Mouse (Mus musculus): ENCODE data around the gene Foxn3. TPM values are rescaled to one million over a fixed set of nuclear protein-coding genes. Genes with fewer than 3 reads are reported as not detected.

Gene Foxn3
- 92.8 and 111 TPM in 2 replicates for polyA plus RNA-seq (2015; fragmentation: Nextera tagmentation; extraction: Ambion mirVana)

DNA sequence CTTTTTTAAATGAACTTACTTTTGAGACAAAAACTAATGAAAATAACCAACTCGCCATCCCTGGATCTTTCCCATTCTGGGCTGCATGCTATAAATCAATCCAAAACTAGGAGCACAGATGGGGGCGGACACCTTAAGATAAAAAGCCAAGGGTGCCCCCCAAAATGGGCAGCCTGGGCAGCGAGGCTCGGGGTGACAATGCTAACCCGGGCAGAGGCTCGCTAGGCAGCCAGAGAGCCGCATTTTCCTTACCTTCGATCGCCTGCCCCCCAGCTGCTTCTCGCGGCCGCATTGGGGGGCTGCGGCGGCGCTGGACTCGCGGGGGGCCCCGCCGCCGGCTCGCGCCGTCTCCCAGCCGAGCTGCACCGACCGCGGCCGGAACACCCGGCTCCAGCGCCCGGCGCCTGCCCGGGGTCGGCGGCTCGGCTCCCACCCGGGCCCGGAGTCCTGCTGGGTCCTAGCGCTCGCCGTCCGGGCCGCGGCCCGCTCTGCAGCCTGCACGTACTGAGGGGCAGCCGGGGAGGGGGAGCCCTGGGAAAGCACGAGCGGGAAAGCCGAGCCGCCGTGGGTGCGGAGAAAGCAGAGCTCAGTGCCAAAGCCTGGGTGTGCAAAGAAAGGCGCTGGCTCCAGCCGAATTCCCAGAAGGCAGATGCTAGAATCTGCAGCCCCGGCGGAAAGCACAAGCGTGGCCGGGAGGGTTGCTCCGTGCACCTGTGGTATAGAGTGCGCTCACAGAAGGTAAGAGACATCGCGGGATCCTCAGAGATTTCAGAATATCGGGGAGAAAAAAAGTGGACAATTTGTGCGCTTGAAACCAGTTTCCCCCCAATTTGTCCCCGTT, at the start of gene Foxn3:
TSS of gene Foxn3 (minus strand) at position 364 of the 841 bp plus-strand sequence.
- H3K4me3 ChIP-seq, result peak within 1 kb of the TSS; percentile 85

DNA sequence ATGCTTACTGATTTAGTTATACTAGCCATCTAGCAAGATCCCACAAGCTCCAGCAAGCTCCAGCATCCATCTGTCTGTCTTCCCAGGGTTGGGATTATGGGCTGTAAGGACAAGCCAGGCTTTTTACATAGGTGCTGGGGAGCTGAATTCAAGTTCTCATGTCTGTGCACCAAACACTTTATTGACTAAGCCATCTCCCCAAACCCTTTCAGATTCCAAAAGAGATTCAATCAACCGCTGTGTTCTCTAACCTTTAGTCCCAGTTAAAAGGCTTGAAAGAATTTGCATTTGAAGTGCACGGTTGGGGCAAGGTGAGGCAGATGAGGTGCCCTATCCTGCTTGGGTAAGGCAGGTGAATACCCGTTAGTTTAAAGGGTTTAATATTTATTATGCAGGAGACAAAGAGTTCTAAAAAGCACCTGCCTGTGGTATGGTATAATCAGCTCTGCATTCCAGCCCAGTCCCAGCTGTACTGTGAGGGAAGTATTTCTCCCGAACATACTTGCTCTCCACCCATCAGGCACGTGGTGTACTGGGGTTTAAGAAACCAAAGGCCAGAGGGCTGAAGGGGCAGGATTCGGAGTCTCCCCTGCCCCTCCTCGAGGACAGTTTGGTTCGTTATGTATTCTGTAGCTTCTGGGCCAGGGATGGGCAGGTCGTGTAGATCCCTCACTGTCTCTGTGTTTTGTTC, 48.9 kb upstream of the Foxn3 start:
- Histone ChIP-seq H3K9me3 (no peaks in the 10 kb centered on the region), H3K27ac (no peak overlapping the region), H3K4me2 (no peak overlapping the region), H3K4me3 (no peak overlapping the region), H3K9ac (no peak overlapping the region), H3K36me3 (no peaks in the 10 kb centered on the region), H3K27me3 (peaks cover 9% of the 10 kb centered on the region; the same call in 1 of the 2 replicates), H3K4me1 (0 out of 2 replicates have a peak, but pooled peaks cover 3% of the 10 kb centered on the region)
- 40% methylated on average over 9 of the region's 9 CpGs for WGBS
- ATAC-seq (ENCODE audit: insufficient number of reproducible peaks, insufficient read depth, low FRiP score, low TSS enrichment, low read depth), result no peak

More for the DNA sequence above, at the start of gene Foxn3:
- Histone ChIP-seq H3K9me3 (no peaks in the 10 kb centered on the region), H3K4me2 (peak within 1 kb of the TSS; percentile 83), H3K36me3 (no peaks in the 10 kb centered on the region), H3K27me3 (peaks cover 8% of the 10 kb centered on the region; the same call in 1 of the 2 replicates), H3K27ac (peak within 1 kb of the TSS; percentile 88), H3K9ac (peak within 1 kb of the TSS; percentile 91), H3K4me1 (peaks cover 36% of the 10 kb centered on the region)
- ATAC-seq (ENCODE audit: insufficient number of reproducible peaks, insufficient read depth, low FRiP score, low TSS enrichment, low read depth), result peak; percentile 91
- under 1% methylated on average over 66 of the region's 66 CpGs for WGBS

DNA sequence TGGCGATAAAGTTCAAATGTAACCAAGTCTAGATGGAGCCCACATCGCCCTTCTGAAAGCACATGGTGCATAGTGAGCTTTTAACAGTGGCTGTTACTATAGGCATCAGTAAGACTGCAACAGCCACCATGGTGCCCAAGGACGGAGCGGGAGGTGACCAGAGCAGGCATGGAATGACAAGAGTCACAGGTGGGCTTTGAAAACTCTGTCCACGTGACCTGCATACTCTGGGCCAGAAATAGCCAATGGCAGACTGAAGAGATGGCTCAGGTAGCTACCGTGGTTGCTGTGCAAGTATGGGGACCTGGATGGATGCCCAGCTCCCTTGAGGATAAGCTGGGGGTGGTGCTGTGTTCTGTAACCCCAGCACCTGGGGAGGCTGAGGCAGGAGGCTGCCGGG, 47.5 kb upstream of the Foxn3 start:
- 93% methylated on average over 7 of the region's 7 CpGs for WGBS

DNA sequence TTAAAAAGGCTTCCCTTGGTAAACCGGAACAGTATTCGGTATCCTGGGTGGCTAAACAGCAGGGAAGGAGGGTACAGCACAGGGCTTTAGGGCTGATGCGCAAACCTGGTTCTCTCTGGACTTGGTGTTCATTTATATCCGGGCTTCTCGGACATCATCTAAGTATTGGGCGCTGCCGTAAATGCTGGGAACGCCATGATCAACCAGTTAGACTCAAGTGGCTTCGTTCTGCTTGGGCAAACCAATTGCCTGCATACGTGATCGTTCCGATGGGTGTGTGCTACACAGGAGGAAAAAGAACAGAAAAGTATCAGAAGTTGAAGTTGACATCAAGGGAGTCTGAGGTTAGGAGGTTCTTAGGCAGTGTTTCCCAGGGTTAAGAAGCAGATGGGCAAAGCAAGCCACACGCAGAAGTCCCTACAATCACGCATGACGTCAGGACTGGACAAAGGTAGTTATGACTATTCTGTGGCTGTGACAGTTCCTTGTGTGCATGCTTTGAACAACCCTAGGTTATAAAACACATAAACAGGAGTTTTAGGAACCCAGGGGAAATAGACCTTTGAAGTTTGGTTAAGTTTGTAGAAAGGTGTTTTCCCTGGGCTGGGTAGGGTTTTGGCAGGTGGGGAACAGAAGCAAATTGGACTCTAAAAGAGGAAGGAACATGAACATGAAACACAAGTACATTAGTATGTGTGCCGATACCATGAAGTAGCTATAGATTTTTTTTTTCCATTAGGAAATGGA, 46.9 kb upstream of the Foxn3 start:
- no peaks in the 10 kb centered on the region for H3K9me3 ChIP-seq
- no peaks in the 10 kb centered on the region; the same call in 1 of the 2 replicates for H3K27me3 ChIP-seq
- H3K4me2 ChIP-seq, result no peak overlapping the region
- no peaks in the 10 kb centered on the region for H3K36me3 ChIP-seq
- H3K27ac ChIP-seq, result no peak overlapping the region
- H3K4me1 ChIP-seq, result 0 out of 2 replicates have a peak, but pooled peaks cover 3% of the 10 kb centered on the region
- ATAC-seq (ENCODE audit: insufficient number of reproducible peaks, insufficient read depth, low FRiP score, low TSS enrichment, low read depth), result no peak
- H3K4me3 ChIP-seq, result no peak overlapping the region
- WGBS, result 92% methylated on average over 16 of the region's 16 CpGs
- no peak overlapping the region for H3K9ac ChIP-seq

More for the DNA sequence above, 47.5 kb upstream of the Foxn3 start:
- H3K36me3 ChIP-seq, result no peaks in the 10 kb centered on the region
- no peak overlapping the region for H3K27ac ChIP-seq
- H3K9ac ChIP-seq, result no peak overlapping the region
- H3K9me3 ChIP-seq, result no peaks in the 10 kb centered on the region
- peaks cover under 1% of the 10 kb centered on the region; the same call in 1 of the 2 replicates for H3K27me3 ChIP-seq
- no peak overlapping the region for H3K4me2 ChIP-seq
- ATAC-seq (ENCODE audit: insufficient number of reproducible peaks, insufficient read depth, low FRiP score, low TSS enrichment, low read depth), result no peak
- 0 out of 2 replicates have a peak, but pooled peaks cover 3% of the 10 kb centered on the region for H3K4me1 ChIP-seq
- no peak overlapping the region for H3K4me3 ChIP-seq

DNA sequence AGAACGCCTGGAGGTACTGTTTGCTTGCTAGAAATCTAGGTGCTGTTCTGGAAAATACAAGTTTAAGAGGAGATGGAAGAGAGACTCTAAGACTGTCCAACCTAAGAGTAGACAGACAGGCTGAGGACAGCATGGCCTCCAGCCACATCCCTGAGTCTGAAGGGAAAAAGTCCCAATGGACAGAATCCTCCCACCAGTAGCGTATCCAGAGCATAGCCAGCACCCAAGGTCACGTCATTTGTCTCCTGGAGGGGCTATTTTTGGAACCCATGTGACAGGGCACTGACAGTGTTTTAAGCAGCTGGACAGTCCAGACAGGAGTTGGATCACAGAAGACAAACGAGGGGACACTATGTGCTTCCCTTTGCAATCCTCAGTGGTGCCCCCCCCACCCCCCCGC, 46.3 kb upstream of the Foxn3 start:
- Histone ChIP-seq H3K36me3 (no peaks in the 10 kb centered on the region), H3K4me2 (no peak overlapping the region), H3K4me1 (no peaks in the 10 kb centered on the region), H3K4me3 (no peak overlapping the region), H3K27ac (no peak overlapping the region), H3K27me3 (no peaks in the 10 kb centered on the region), H3K9me3 (no peaks in the 10 kb centered on the region), H3K9ac (no peak overlapping the region)
- 81% methylated on average over 5 of the region's 5 CpGs for WGBS
- no peak for ATAC-seq (ENCODE audit: insufficient number of reproducible peaks, insufficient read depth, low FRiP score, low TSS enrichment, low read depth)

DNA sequence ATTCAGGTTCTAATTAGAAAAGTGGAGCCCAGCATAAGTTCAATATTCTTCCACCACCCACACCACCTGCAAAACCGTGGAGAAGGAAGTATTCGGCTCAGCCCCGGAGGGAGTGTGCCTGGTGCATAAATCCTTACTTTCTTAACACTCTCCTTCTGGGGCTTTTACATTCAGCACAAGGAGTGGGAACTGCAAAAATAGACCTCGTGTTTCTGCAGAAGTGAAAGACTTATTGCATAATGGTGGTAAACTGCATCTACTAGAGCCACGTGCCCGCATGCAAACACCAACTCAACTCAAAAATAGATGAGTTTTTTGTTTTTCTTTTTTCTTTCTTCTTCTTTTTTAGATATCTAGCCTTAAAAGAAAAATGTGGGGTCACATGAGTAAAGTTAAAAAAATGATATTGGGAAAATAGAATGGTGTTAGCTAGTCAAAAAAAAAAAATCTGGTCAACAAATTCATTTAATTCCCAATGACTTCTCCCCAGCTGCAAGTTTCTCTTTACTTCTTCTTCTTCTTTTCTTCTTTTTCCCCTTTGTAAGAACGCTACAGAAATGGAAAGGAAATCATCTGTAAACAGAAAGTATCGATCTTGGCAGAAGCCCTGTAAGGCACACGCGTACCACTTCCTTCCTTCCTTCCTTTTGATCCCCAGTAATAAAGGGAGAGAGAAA, 45.0 kb upstream of the Foxn3 start:
- no peak overlapping the region for H3K27ac ChIP-seq
- no peak overlapping the region for H3K9ac ChIP-seq
- no peak overlapping the region for H3K4me2 ChIP-seq
- no peak overlapping the region for H3K4me3 ChIP-seq
- no peak for ATAC-seq (ENCODE audit: insufficient number of reproducible peaks, insufficient read depth, low FRiP score, low TSS enrichment, low read depth)
- no peaks in the 10 kb centered on the region for H3K27me3 ChIP-seq
- no peaks in the 10 kb centered on the region for H3K9me3 ChIP-seq
- H3K36me3 ChIP-seq, result no peaks in the 10 kb centered on the region
- WGBS, result 76% methylated on average over 10 of the region's 10 CpGs
- peaks cover 6% of the 10 kb centered on the region for H3K4me1 ChIP-seq

DNA sequence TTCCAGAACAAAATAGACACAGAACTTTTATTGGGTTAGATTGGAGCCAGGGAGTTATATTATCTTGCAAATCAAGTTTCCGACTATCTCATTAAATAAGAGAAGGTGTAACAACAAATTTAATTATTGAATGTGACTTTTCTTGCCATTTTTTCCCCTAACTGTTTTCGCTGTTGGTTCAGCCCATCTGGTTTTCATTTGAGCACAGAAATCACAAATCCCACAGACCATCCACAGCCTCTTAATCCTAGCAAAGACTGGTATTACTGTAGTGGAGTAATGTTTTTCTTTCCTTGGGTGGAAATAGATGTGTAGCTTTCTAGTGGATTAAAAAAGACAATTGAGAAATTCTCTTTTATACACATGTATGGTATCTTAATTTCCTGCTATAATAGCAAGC, 40.0 kb upstream of the Foxn3 start:
- no peak overlapping the region for H3K4me3 ChIP-seq
- H3K27me3 ChIP-seq, result no peaks in the 10 kb centered on the region
- no peak for ATAC-seq (ENCODE audit: insufficient number of reproducible peaks, insufficient read depth, low FRiP score, low TSS enrichment, low read depth)
- no peaks in the 10 kb centered on the region for H3K9me3 ChIP-seq
- 27% methylated on average over 2 of the region's 2 CpGs for WGBS
- H3K36me3 ChIP-seq, result no peaks in the 10 kb centered on the region
- H3K4me1 ChIP-seq, result peaks cover 15% of the 10 kb centered on the region
- H3K4me2 ChIP-seq, result no peak overlapping the region
- no peak overlapping the region for H3K9ac ChIP-seq
- no peak overlapping the region for H3K27ac ChIP-seq

DNA sequence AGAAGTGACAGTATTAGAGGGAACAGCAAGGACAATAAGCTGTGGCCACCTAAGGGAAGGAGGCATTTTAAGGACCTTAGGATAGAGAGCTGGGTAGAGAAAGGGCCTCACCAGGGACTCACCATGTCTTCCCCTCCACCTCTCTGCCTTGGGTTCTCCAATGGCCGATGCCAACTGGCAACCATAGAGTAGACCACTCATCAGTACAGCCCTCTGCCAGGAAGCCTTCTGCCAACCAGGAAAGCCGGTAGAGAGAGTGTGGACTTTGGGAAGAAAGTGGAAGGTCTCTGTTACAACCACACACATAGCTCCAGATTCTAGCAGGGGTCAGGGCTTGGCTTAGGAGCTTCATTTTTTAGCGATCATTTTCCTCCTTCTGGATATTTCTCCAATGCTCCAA, 38.5 kb upstream of the Foxn3 start:
- no peak overlapping the region for H3K4me3 ChIP-seq
- 94% methylated on average over 3 of the region's 3 CpGs for WGBS
- H3K27ac ChIP-seq, result no peak overlapping the region
- no peaks in the 10 kb centered on the region for H3K36me3 ChIP-seq
- no peak overlapping the region for H3K9ac ChIP-seq
- H3K4me1 ChIP-seq, result peaks cover 15% of the 10 kb centered on the region
- no peak for ATAC-seq (ENCODE audit: insufficient number of reproducible peaks, insufficient read depth, low FRiP score, low TSS enrichment, low read depth)
- H3K27me3 ChIP-seq, result no peaks in the 10 kb centered on the region
- H3K9me3 ChIP-seq, result no peaks in the 10 kb centered on the region
- H3K4me2 ChIP-seq, result no peak overlapping the region

DNA sequence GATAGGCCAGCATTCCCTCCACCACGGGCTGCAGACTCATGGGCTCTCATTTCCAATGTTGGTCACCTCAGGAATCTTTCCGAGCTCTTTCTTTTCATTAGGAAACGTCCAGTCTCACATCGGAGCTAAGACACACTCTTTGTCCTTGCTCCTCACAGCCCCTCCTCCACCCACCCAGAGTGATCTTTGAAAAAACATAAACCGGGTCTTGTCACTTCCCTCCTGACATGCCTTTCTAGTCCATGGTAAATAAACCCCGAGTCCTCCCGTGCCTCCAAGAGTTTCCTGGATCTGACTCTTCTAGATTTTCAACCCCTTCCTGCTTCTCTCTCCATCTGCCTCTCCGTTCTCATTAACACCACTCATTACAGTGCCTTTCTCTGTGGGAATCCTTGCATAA, 38.0 kb upstream of the Foxn3 start:
- Histone ChIP-seq H3K4me3 (no peak overlapping the region), H3K27me3 (no peaks in the 10 kb centered on the region), H3K4me1 (peaks cover 15% of the 10 kb centered on the region), H3K9me3 (no peaks in the 10 kb centered on the region), H3K9ac (no peak overlapping the region), H3K4me2 (no peak overlapping the region), H3K36me3 (no peaks in the 10 kb centered on the region), H3K27ac (no peak overlapping the region)
- 68% methylated on average over 8 of the region's 8 CpGs for WGBS
- ATAC-seq (ENCODE audit: insufficient number of reproducible peaks, insufficient read depth, low FRiP score, low TSS enrichment, low read depth), result no peak

DNA sequence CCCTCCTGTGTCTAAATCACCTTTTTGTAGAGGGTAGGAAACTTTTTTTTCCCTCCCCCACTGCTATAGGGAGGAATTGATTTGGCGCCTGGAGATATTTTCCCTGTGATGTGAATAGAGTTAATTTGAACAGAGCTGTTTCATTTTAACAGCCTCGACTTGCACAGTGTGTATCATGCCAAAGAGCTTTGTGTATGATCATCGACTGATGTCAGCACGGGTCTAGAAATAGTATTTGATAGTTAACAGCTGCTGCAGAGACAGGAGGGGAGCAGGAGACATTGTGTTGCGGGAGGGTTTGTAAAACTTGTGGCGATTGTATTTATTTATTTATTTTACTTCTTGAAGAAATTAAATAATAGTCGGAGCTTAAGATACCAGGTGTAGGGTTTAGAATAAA, 36.2 kb upstream of the Foxn3 start:
- Histone ChIP-seq H3K4me2 (peak overlapping the region; percentile 50), H3K4me1 (peaks cover 15% of the 10 kb centered on the region), H3K9ac (no peak overlapping the region), H3K27ac (no peak overlapping the region), H3K27me3 (no peaks in the 10 kb centered on the region), H3K36me3 (no peaks in the 10 kb centered on the region), H3K9me3 (no peaks in the 10 kb centered on the region), H3K4me3 (peak overlapping the region; percentile 3; the same call in 1 of the 2 replicates)
- WGBS, result 27% methylated on average over 7 of the region's 7 CpGs
- ATAC-seq (ENCODE audit: insufficient number of reproducible peaks, insufficient read depth, low FRiP score, low TSS enrichment, low read depth), result no peak

DNA sequence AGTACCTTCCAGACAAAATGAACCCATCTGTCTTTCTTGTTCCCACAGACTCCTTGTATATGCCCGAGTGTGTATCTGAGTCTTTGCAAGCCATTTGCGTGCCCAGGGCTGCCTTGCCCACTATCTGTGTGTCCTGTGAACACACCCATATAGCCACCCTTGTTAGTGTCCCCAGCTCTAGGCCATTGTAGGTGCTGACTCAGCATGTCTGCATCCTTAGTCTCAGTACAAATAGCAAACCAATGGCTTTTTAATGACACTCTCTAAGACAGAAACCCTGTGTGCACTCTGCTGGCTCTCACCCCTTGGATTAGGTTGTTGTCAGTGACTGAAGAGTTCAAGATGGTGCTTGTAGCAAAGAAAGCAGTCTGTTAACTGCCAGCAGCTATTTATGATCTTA, 33.0 kb upstream of the Foxn3 start:
- Histone ChIP-seq H3K27me3 (no peaks in the 10 kb centered on the region), H3K27ac (no peak overlapping the region), H3K9ac (no peak overlapping the region), H3K4me1 (peaks cover 10% of the 10 kb centered on the region), H3K4me2 (no peak overlapping the region), H3K36me3 (no peaks in the 10 kb centered on the region), H3K9me3 (no peaks in the 10 kb centered on the region; the same call in 1 of the 2 replicates), H3K4me3 (no peak overlapping the region)
- 85% methylated on average over 2 of the region's 2 CpGs for WGBS
- no peak for ATAC-seq (ENCODE audit: insufficient number of reproducible peaks, insufficient read depth, low FRiP score, low TSS enrichment, low read depth)
